Mouse (Mus musculus) limb, embryonic 11.5 days (tissue): ENCODE data around the gene Lix1. TPM values are rescaled to one million over a fixed set of nuclear protein-coding genes. Genes with fewer than 3 reads are reported as not detected.
"Not testable (repeated sequence)": the region's sequence is repeated elsewhere in the genome, so short reads cannot be mapped to it uniquely, and the experiment has no call there.

Source experiments
- ATAC-seq: fragments of 200-750 bp; cut with Nextera tagmentation; 2 replicates; pipeline ENCODE4 v1.8.0; 2017; ENCODE audit warnings: low read depth; ENCODE audit not compliant: insufficient number of reproducible peaks, low FRiP score, low TSS enrichment
- DNase-seq: peaks from one replicate; pipeline ENCODE4 v3.0.0-alpha.2; 2015; ENCODE audit warnings: low spot score
- H3K27ac ChIP-seq: fragments of 300-500 bp; sonication (generic); replicated peaks from 2 replicates; pipeline ENCODE4 v1.5.1; 2014; ENCODE audit warnings: low read depth, mild to moderate bottlenecking, low read length
- H3K27me3 ChIP-seq: fragments of 300-500 bp; sonication (generic); 2 replicates; pipeline ENCODE4 v1.6.1; 2014; ENCODE audit warnings: mild to moderate bottlenecking, low read length, mixed read lengths; ENCODE audit not compliant: control insufficient read depth, insufficient read depth
- H3K36me3 ChIP-seq: fragments of 300-500 bp; sonication (generic); 2 replicates; pipeline ENCODE4 v1.6.1; 2014; ENCODE audit warnings: mild to moderate bottlenecking, low read length, moderate library complexity, mixed read lengths; ENCODE audit not compliant: control insufficient read depth, insufficient read depth
- H3K4me1 ChIP-seq: fragments of 300-500 bp; sonication (generic); 2 replicates; pipeline ENCODE4 v1.6.1; 2014; ENCODE audit warnings: low read length, mixed read lengths; ENCODE audit not compliant: control insufficient read depth, insufficient read depth
- H3K4me2 ChIP-seq: fragments of 300-500 bp; sonication (generic); 2 replicates; pipeline ENCODE4 v1.6.1; 2014; ENCODE audit warnings: low read depth, mild to moderate bottlenecking, moderate library complexity; ENCODE audit not compliant: severe bottlenecking
- H3K4me3 ChIP-seq: fragments of 300-500 bp; sonication (generic); 2 replicates; pipeline ENCODE4 v1.5.1; 2014; ENCODE audit warnings: low read depth, low read length
- H3K9ac ChIP-seq: fragments of 300-500 bp; sonication (generic); 2 replicates; pipeline ENCODE4 v1.6.1; 2014; ENCODE audit warnings: mild to moderate bottlenecking, low read length
- H3K9me3 ChIP-seq: fragments of 300-500 bp; sonication (generic); 2 replicates; pipeline ENCODE4 v1.6.1; 2016; ENCODE audit warnings: low read length; ENCODE audit not compliant: control insufficient read depth
- WGBS: fragments of 180-500 bp; shearing (Covaris S2); extraction: QIAGEN DNeasy Blood & Tissue Kit; methylation state at CpG from one replicate; pipeline ENCODE4 v1.1.7; 2014; 5-methylcytosine and 5-hydroxymethylcytosine counted together
- polyA plus RNA-seq: library from polyadenylated mRNA; unstranded; fragments of >200 nt; fragmentation: Nextera tagmentation; extraction: Ambion mirVana; gene quantifications from 2 replicates; pipeline ENCODE4 v1.2.1, GENCODE M21; 2014

The Lix1 gene
- polyA plus RNA-seq, 1 experiment from 2014 or later, result 98.9 TPM

DNA sequence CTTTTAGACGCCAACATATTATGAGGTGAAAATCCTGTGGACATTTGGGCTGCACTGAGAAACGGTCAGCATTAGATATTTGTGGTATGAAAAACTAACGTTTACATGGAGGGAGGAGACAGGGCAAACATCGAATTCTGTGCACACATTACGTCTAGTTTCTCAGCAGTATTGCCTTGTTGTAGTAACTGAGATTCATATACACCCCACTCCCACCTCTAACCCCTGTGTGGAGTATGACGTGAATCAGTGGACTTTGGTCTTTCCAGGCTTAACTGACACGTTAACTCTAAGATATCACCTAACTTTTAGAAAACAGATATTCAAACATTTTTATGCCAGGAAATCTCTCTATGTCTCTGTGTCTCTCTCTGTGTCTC, 89.1 kb downstream of the Lix1 start:
- Histone ChIP-seq H3K4me3 (no peak overlapping the region), H3K36me3 (no peaks in the 10 kb centered on the region), H3K27ac (peak overlapping the region; percentile 90), H3K9ac (peak overlapping the region; percentile 43; the same call in 1 of the 2 replicates), H3K9me3 (no peaks in the 10 kb centered on the region; the same call in 1 of the 2 replicates), H3K4me2 (peak overlapping the region; percentile 34; the same call in 1 of the 2 replicates), H3K27me3 (no peaks in the 10 kb centered on the region), H3K4me1 (peaks cover 10% of the 10 kb centered on the region; the same call in 1 of the 2 replicates)
- DNase-seq (no peak), ATAC-seq (peak; percentile 57)
- 15% methylated on average over 7 of the region's 7 CpGs for WGBS

DNA sequence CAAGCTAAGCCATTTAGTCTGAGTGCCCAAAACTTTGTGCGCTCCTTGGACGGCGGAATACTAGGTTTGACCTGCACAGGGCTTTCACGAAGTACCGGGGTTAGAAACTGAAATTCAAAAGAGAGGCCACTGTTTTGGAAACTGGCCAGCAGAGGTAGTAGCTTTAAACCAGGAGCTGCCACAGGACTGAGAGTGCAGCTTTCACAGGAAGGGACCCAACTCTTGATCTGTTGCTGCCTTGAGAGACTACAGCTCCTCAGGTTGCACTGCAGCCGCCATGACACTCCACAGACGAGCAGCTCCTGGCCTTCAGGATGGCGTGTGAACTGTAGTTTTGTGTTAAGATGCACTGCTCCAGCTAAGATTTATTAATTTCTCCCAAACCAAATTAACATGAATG, 89.6 kb downstream of the Lix1 start:
- no peaks in the 10 kb centered on the region for H3K36me3 ChIP-seq
- no peak overlapping the region for H3K4me3 ChIP-seq
- peak overlapping the region; percentile 34; the same call in 1 of the 2 replicates for H3K4me2 ChIP-seq
- H3K9ac ChIP-seq, result 0 out of 2 replicates have a peak overlapping the region, but pooled peaks have one; percentile 43
- peak overlapping the region; percentile 90 for H3K27ac ChIP-seq
- 57% methylated on average over 8 of the region's 8 CpGs for WGBS
- peaks cover 10% of the 10 kb centered on the region; the same call in 1 of the 2 replicates for H3K4me1 ChIP-seq
- no peaks in the 10 kb centered on the region; the same call in 1 of the 2 replicates for H3K9me3 ChIP-seq
- DNase-seq (peak; percentile 47), ATAC-seq (no peak)
- no peaks in the 10 kb centered on the region for H3K27me3 ChIP-seq

DNA sequence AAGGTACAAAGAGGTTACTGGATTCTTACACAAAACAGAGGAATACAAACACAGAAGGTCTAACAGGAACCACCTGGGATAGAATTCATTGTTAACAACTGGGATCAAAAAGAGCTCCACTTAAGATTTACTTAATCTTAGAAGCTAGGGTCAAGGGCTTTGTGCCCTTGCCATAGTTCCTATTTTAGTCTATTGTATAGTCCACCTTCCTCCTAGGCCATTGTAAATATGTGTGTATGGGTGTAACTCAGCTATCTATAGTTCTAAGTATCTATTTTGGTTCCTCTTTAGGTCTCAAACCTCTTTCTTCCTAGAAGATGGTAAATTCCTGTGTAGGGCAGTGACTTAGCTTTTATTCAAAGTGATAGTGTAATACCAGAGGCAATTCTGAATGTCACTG, 93.8 kb downstream of the Lix1 start:
- not testable (repeated sequence) for ATAC-seq, H3K4me2 ChIP-seq, DNase-seq, H3K9me3 ChIP-seq, H3K4me1 ChIP-seq, H3K4me3 ChIP-seq, H3K27ac ChIP-seq, H3K9ac ChIP-seq, H3K27me3 ChIP-seq, H3K36me3 ChIP-seq

DNA sequence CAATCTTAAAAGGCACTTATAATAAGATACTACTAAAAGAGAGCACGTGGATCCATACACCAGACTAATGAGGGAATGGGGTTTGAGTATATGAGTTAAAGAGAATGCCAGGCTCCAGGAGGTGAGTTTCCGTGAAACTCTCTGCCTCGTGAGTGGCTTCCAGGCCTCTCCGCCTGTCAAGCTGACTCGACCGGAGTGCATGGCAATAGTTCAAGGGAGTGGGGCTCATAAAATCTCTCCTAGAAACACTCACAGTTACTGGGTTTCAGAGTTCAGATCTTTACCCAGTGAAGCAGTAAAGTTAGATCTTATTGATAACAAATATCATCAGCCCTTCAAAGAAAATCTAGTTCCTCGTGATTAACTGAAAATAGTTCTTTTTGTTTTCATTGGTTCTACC, 94.3 kb downstream of the Lix1 start:
- H3K36me3 ChIP-seq, result no peaks in the 10 kb centered on the region
- H3K9ac ChIP-seq, result no peak overlapping the region
- no peak overlapping the region for H3K4me3 ChIP-seq
- 84% methylated on average over 7 of the region's 7 CpGs for WGBS
- H3K9me3 ChIP-seq, result no peaks in the 10 kb centered on the region; the same call in 1 of the 2 replicates
- no peak overlapping the region for H3K4me2 ChIP-seq
- ATAC-seq, result no peak
- H3K4me1 ChIP-seq, result peaks cover 6% of the 10 kb centered on the region; the same call in 1 of the 2 replicates
- DNase-seq, result no peak
- no peak overlapping the region for H3K27ac ChIP-seq
- no peaks in the 10 kb centered on the region for H3K27me3 ChIP-seq

DNA sequence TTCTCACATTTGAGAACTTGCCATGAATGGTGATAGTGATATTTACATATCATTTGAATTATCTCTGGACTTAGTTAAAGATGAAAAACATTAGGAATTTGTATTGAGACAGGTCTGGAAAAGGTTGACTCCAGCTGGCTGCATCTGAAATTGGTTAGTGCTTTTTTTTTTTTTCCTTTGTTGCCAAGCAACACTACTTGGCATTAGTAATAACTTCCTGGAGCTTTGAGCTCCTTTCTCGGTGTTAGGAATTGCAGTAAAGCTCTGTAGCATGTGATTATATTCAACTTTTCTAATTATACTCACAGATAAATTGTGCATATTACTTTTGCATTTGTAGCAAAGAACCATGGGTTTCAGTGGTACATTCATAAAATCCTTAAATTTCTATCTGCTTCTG, 96.4 kb downstream of the Lix1 start:
- Histone ChIP-seq H3K4me3 (no peak overlapping the region), H3K4me2 (no peak overlapping the region), H3K9me3 (no peaks in the 10 kb centered on the region; the same call in 1 of the 2 replicates), H3K4me1 (no peaks in the 10 kb centered on the region), H3K27ac (peak overlapping the region; percentile 49; the same call in 1 of the 2 replicates), H3K27me3 (no peaks in the 10 kb centered on the region), H3K36me3 (no peaks in the 10 kb centered on the region), H3K9ac (no peak overlapping the region)
- WGBS, result 21% methylated on average over 1 of the region's 1 CpGs
- no peak for DNase-seq
- no peak for ATAC-seq

GRCm38 (mm10) chr17:17499278-17499677, 96.8 kb downstream of the Lix1 start:
- ATAC-seq (no peak), DNase-seq (no peak)
- Histone ChIP-seq H3K27ac (peak overlapping the region; percentile 49; the same call in 1 of the 2 replicates), H3K36me3 (no peaks in the 10 kb centered on the region), H3K4me1 (no peaks in the 10 kb centered on the region), H3K9me3 (no peaks in the 10 kb centered on the region), H3K4me2 (no peak overlapping the region), H3K27me3 (no peaks in the 10 kb centered on the region), H3K4me3 (no peak overlapping the region), H3K9ac (no peak overlapping the region)
- WGBS, result 58% methylated on average over 3 of the region's 3 CpGs

GRCm38 (mm10) chr17:17506677-17507076, 104.2 kb downstream of the Lix1 start:
- Histone ChIP-seq H3K4me3 (no peak overlapping the region), H3K9ac (no peak overlapping the region), H3K27me3 (no peaks in the 10 kb centered on the region), H3K27ac (no peak overlapping the region), H3K4me1 (no peaks in the 10 kb centered on the region), H3K4me2 (no peak overlapping the region), H3K36me3 (no peaks in the 10 kb centered on the region), H3K9me3 (no peaks in the 10 kb centered on the region)
- ATAC-seq (no peak), DNase-seq (no peak)
- WGBS, result 84% methylated on average over 10 of the region's 10 CpGs
